Mouse (Mus musculus) liver, embryonic 15.5 days (tissue): Measurements from ENCODE around the gene Cideb. TPM values are rescaled to one million over a fixed set of nuclear protein-coding genes. Genes with fewer than 3 reads are reported as not detected.

Experiments used
- ATAC-seq: fragments of 200-750 bp; cut with Nextera tagmentation; 2 replicates; pipeline ENCODE4 v1.8.0; 2017; ENCODE audit warnings: moderate number of reproducible peaks, mild to moderate bottlenecking, moderate library complexity; ENCODE audit not compliant: insufficient read depth
- H3K27ac ChIP-seq: fragments of 300-500 bp; sonication (generic); replicated peaks from 2 replicates; pipeline ENCODE4 v1.5.1; 2015; ENCODE audit warnings: mild to moderate bottlenecking, inconsistent platforms
- H3K27me3 ChIP-seq: fragments of 300-500 bp; sonication (generic); 2 replicates; pipeline ENCODE4 v1.6.1; 2015; ENCODE audit warnings: mild to moderate bottlenecking, inconsistent platforms
- H3K36me3 ChIP-seq: fragments of 300-500 bp; sonication (generic); replicated peaks from 2 replicates; pipeline ENCODE4 v1.6.1; 2015; ENCODE audit warnings: moderate library complexity, mild to moderate bottlenecking, inconsistent platforms
- H3K4me1 ChIP-seq: fragments of 300-500 bp; sonication (generic); replicated peaks from 2 replicates; pipeline ENCODE4 v1.6.1; 2015; ENCODE audit warnings: inconsistent platforms
- H3K4me2 ChIP-seq: fragments of 300-500 bp; sonication (generic); 2 replicates; pipeline ENCODE4 v1.6.1; 2015; ENCODE audit warnings: moderate library complexity, mild to moderate bottlenecking, inconsistent platforms
- H3K4me3 ChIP-seq: fragments of 300-500 bp; sonication (generic); replicated peaks from 2 replicates; pipeline ENCODE4 v1.5.1; 2015; ENCODE audit warnings: mild to moderate bottlenecking, inconsistent platforms
- H3K9ac ChIP-seq: fragments of 300-500 bp; sonication (generic); 2 replicates; pipeline ENCODE4 v1.6.1; 2015; ENCODE audit warnings: moderate library complexity, mild to moderate bottlenecking, inconsistent platforms
- H3K9me3 ChIP-seq: fragments of 300-500 bp; sonication (generic); replicated peaks from 2 replicates; pipeline ENCODE4 v1.6.1; 2016; ENCODE audit warnings: inconsistent platforms
- WGBS: fragments of 180-500 bp; shearing (Covaris S2); methylation state at CpG from one replicate; pipeline ENCODE4 v1.1.7; 2015; ENCODE audit warnings: mixed read lengths; ENCODE audit not compliant: insufficient replicate concordance; 5-methylcytosine and 5-hydroxymethylcytosine counted together
- polyA plus RNA-seq: library from polyadenylated mRNA; unstranded; fragments of >200 nt; fragmentation: Nextera tagmentation; extraction: Ambion mirVana; gene quantifications from 2 replicates; pipeline ENCODE4 v1.2.1, GENCODE M21; 2015

The Cideb gene
- polyA plus RNA-seq, 1 experiment from 2014 or later = 57.5 TPM

GRCm38 (mm10) chr14:55781310-55781709 is 23.1 kb upstream of the Cideb start:
- Histone ChIP-seq H3K9ac (no peak overlapping the region), H3K9me3 (no peaks in the 10 kb centered on the region), H3K4me2 (peak overlapping the region; percentile 15; the same call in 1 of the 2 replicates), H3K4me3 (no peak overlapping the region), H3K36me3 (no peaks in the 10 kb centered on the region), H3K27ac (no peak overlapping the region), H3K27me3 (peaks cover 40% of the 10 kb centered on the region), H3K4me1 (peaks cover 31% of the 10 kb centered on the region)
- ATAC-seq = 0 out of 2 replicates have a peak, but pooled peaks have one; percentile 37
- 16% methylated on average over 14 of the region's 14 CpGs for WGBS

GRCm38 (mm10) chr14:55780736-55781135 is 22.5 kb upstream of the Cideb start:
- no peak overlapping the region for H3K4me2 ChIP-seq
- no peak overlapping the region for H3K9ac ChIP-seq
- 62% methylated on average over 11 of the region's 11 CpGs for WGBS
- no peak overlapping the region for H3K27ac ChIP-seq
- H3K4me1 ChIP-seq = peaks cover 33% of the 10 kb centered on the region
- no peak for ATAC-seq
- H3K27me3 ChIP-seq = peaks cover 40% of the 10 kb centered on the region
- H3K36me3 ChIP-seq = no peaks in the 10 kb centered on the region
- H3K4me3 ChIP-seq = no peak overlapping the region
- H3K9me3 ChIP-seq = no peaks in the 10 kb centered on the region

DNA sequence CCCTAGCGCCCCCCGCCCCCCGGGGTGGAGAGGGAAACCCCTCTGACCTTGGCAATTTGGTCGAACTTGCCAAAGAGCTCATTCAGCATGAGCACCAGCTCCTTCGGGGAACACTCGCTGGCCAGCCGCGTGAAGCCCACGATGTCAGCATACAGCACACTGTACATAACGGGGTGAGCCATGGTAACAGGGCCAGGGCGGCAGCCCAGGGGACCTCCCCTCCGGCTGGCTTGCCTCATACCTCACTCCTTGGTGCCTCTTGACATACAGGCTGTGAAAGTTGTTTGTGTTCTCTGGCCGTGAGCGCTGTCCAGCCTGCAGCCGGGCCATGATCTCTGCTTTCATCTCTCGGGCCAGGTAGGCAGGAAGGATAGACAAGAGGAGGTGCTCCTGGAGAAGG is 21.4 kb upstream of the Cideb start:
- Histone ChIP-seq H3K4me2 (no peak overlapping the region), H3K9me3 (no peaks in the 10 kb centered on the region), H3K4me3 (no peak overlapping the region), H3K27ac (no peak overlapping the region), H3K9ac (no peak overlapping the region), H3K4me1 (peaks cover 33% of the 10 kb centered on the region), H3K36me3 (no peaks in the 10 kb centered on the region), H3K27me3 (peaks cover 45% of the 10 kb centered on the region)
- ATAC-seq = no peak
- WGBS = 60% methylated on average over 16 of the region's 16 CpGs

GRCm38 (mm10) chr14:55778686-55779085 is 20.4 kb upstream of the Cideb start:
- peaks cover 33% of the 10 kb centered on the region for H3K4me1 ChIP-seq
- no peak for ATAC-seq
- no peaks in the 10 kb centered on the region for H3K9me3 ChIP-seq
- no peak overlapping the region for H3K9ac ChIP-seq
- WGBS = 74% methylated on average over 15 of the region's 15 CpGs
- H3K27ac ChIP-seq = no peak overlapping the region
- H3K4me2 ChIP-seq = no peak overlapping the region
- peaks cover 41% of the 10 kb centered on the region for H3K27me3 ChIP-seq
- no peaks in the 10 kb centered on the region for H3K36me3 ChIP-seq
- H3K4me3 ChIP-seq = no peak overlapping the region

DNA sequence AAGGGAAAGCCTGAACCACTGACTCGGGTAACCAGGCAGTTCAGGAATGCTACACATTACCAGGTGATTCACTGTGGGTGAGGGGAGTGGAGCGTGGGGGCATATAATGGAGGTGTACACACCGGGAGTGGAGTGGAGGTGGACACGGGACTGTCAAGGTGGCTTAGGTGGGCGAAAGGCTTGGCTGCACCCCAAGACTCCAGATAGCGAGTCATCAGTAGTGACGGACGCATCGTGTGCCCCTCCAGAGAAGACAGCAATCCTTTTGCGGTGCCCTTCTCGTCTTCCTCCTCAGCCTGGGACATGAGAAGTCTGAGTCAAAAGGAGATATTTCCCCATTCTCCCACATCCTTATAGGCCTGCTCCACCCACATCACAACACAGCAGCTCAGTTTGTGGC is 19.5 kb upstream of the Cideb start:
- 70% methylated on average over 11 of the region's 11 CpGs for WGBS
- no peak overlapping the region for H3K9ac ChIP-seq
- no peak overlapping the region for H3K4me2 ChIP-seq
- H3K4me1 ChIP-seq = peaks cover 31% of the 10 kb centered on the region
- ATAC-seq = no peak
- H3K27ac ChIP-seq = no peak overlapping the region
- H3K36me3 ChIP-seq = no peaks in the 10 kb centered on the region
- H3K4me3 ChIP-seq = no peak overlapping the region
- peaks cover 38% of the 10 kb centered on the region for H3K27me3 ChIP-seq
- no peaks in the 10 kb centered on the region for H3K9me3 ChIP-seq

- peaks cover 31% of the 10 kb centered on the region for H3K4me1 ChIP-seq
- WGBS = 17% methylated on average over 3 of the region's 3 CpGs
- no peak overlapping the region for H3K4me2 ChIP-seq
- H3K9me3 ChIP-seq = no peaks in the 10 kb centered on the region
- no peak for ATAC-seq
- no peak overlapping the region for H3K4me3 ChIP-seq
- H3K36me3 ChIP-seq = no peaks in the 10 kb centered on the region
- no peak overlapping the region for H3K9ac ChIP-seq
- H3K27ac ChIP-seq = no peak overlapping the region
- peaks cover 37% of the 10 kb centered on the region for H3K27me3 ChIP-seq
Observed at GRCm38 (mm10) chr14:55777176-55777575, 18.9 kb upstream of the Cideb start.

GRCm38 (mm10) chr14:55776711-55777110 is 18.5 kb upstream of the Cideb start:
- Histone ChIP-seq H3K9ac (no peak overlapping the region), H3K4me3 (no peak overlapping the region), H3K27ac (no peak overlapping the region), H3K9me3 (no peaks in the 10 kb centered on the region), H3K4me1 (peaks cover 29% of the 10 kb centered on the region), H3K4me2 (no peak overlapping the region), H3K27me3 (peaks cover 34% of the 10 kb centered on the region), H3K36me3 (no peaks in the 10 kb centered on the region)
- WGBS = 38% methylated on average over 7 of the region's 7 CpGs
- ATAC-seq = no peak

GRCm38 (mm10) chr14:55769087-55769703 is 10.9 kb upstream of the Cideb start:
- 28% methylated on average over 16 of the region's 16 CpGs for WGBS
- Histone ChIP-seq H3K9ac (no peak overlapping the region; the same call in 1 of the 2 replicates), H3K36me3 (no peaks in the 10 kb centered on the region), H3K9me3 (no peaks in the 10 kb centered on the region), H3K4me2 (peak overlapping the region; percentile 36), H3K27me3 (peaks cover 57% of the 10 kb centered on the region), H3K27ac (0 out of 2 replicates have a peak overlapping the region, but pooled peaks have one; percentile 14), H3K4me1 (peaks cover 33% of the 10 kb centered on the region), H3K4me3 (no peak overlapping the region)
- ATAC-seq = peak; percentile 41; the same call in 1 of the 2 replicates

GRCm38 (mm10) chr14:55768555-55768954 is 10.3 kb upstream of the Cideb start:
- H3K9me3 ChIP-seq = no peaks in the 10 kb centered on the region
- peaks cover 57% of the 10 kb centered on the region for H3K27me3 ChIP-seq
- no peak overlapping the region for H3K27ac ChIP-seq
- no peak for ATAC-seq
- 70% methylated on average over 6 of the region's 6 CpGs for WGBS
- H3K4me3 ChIP-seq = peak overlapping the region; percentile 51; the same call in 1 of the 2 replicates
- no peaks in the 10 kb centered on the region for H3K36me3 ChIP-seq
- H3K4me2 ChIP-seq = peak overlapping the region; percentile 81
- peaks cover 37% of the 10 kb centered on the region for H3K4me1 ChIP-seq
- 0 out of 2 replicates have a peak overlapping the region, but pooled peaks have one; percentile 43 for H3K9ac ChIP-seq

GRCm38 (mm10) chr14:55767519-55768414 is 9.5 kb upstream of the Cideb start:
- peak; percentile 18; the same call in 1 of the 2 replicates for ATAC-seq

GRCm38 (mm10) chr14:55765696-55766095 is 7.4 kb upstream of the Cideb start, which contains the start of gene Ltb4r1:
TSS of gene Ltb4r1 (plus strand) at chr14:55765962.
- no peak for ATAC-seq
- WGBS = 25% methylated on average over 4 of the region's 4 CpGs
- H3K27ac ChIP-seq = peak within 1 kb of the TSS; percentile 61

More at GRCm38 (mm10) chr14:55767519-55768414, 9.5 kb upstream of the Cideb start:
- H3K27ac ChIP-seq = no peak overlapping the region
- H3K4me2 ChIP-seq = peak overlapping the region; percentile 81
- H3K9me3 ChIP-seq = no peaks in the 10 kb centered on the region
- peaks cover 60% of the 10 kb centered on the region for H3K27me3 ChIP-seq
- H3K4me1 ChIP-seq = peaks cover 41% of the 10 kb centered on the region
- WGBS = 9% methylated on average over 52 of the region's 52 CpGs
- H3K9ac ChIP-seq = peak overlapping the region; percentile 43; the same call in 1 of the 2 replicates
- peak overlapping the region; percentile 51 for H3K4me3 ChIP-seq
- no peaks in the 10 kb centered on the region for H3K36me3 ChIP-seq

More at GRCm38 (mm10) chr14:55765696-55766095, 7.4 kb upstream of the Cideb start, which contains the start of gene Ltb4r1:
- no peaks in the 10 kb centered on the region for H3K36me3 ChIP-seq
- H3K4me2 ChIP-seq = peak within 1 kb of the TSS; percentile 13
- peaks cover 54% of the 10 kb centered on the region for H3K4me1 ChIP-seq
- H3K9me3 ChIP-seq = no peaks in the 10 kb centered on the region
- peak within 1 kb of the TSS; percentile 28 for H3K4me3 ChIP-seq
- no peak within 1 kb of the TSS for H3K9ac ChIP-seq
- H3K27me3 ChIP-seq = peaks cover 74% of the 10 kb centered on the region
